In the genomic region with DNA sequence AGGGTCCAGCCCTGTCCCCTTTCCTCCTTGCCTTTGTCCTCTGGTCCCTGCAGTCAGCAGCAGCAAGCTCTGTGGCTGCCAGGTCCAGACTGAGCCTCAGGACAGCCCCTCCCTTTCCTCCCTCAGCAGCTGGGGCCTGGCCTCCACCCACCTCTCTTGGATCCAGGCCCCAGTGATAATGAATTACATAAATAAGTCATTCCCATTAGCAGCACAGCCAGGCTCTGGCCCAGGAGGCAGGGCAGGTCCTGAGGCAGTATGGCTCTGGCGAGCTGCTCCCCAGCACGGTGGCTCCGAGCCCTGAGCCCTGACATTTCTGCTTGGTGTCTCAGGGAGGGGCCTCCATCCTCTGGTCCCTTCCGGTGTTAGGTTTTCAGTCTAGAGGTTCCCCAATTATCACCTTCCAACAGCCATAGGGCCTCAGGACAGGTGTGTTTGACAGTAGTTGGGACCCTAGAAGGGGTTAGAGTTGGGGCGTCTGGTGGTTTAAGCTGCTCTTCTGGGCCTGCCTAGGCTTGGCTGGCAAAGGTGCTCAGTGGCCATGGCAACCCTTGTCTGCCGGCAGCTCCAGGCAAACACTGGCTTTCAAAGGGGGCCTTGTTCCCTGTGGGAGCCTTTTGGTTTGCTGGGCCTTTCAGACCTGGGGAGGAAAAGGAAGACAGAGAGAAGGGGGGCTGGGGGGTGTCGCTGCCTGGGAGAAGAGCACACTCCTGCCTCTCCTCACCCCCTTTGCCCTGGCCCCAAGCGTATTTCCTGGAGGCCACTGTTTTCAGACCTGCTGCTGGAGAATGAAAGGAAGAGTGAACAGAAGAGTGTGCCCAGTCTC, we compare ENCODE assay signal across 7 mouse cellular contexts. TPM values are rescaled to one million over a fixed set of nuclear protein-coding genes. Genes with fewer than 3 reads are reported as not detected.
DNase-seq lines count a peak whose midpoint lies in the region; ATAC-seq lines count a peak whose summit lies in the region.

No protein-coding gene starts in this region.

- no peaks in the 10 kb centered on the region for H3K9me3 ChIP-seq in embryonic facial prominence, embryonic 10.5 days
- no peaks in the 10 kb centered on the region for H3K9me3 ChIP-seq in midbrain, embryonic 15.5 days

- peak overlapping the region; percentile 89 for H3K27ac ChIP-seq in embryonic facial prominence, embryonic 10.5 days (replicated peaks)
- H3K27ac ChIP-seq in midbrain, embryonic 15.5 days = peak overlapping the region; percentile 89

- peak overlapping the region; percentile 2; the same call in 1 of the 2 replicates for H3K4me2 ChIP-seq in midbrain, embryonic 15.5 days

- DNase-seq in adrenal gland, postnatal 14 days = peak; percentile 82
- peak; percentile 75 for DNase-seq in embryonic facial prominence, embryonic 10.5 days (ENCODE audit: low spot score)
- peak; percentile 100 for DNase-seq in heart, adult 11 months
- peak; percentile 90 for DNase-seq in kidney, adult 11 months
- DNase-seq in left cerebral cortex, postnatal 4 days = peak; percentile 90
- DNase-seq in testis, postnatal 14 days (ENCODE audit: low spot score) = peak; percentile 72

- intact Hi-C loops in left cerebral cortex, postnatal 4 days (cut with DNase I) = no loop called here

- H3K4me1 ChIP-seq in embryonic facial prominence, embryonic 10.5 days = peaks cover 95% of the 10 kb centered on the region
- peaks cover 67% of the 10 kb centered on the region for H3K4me1 ChIP-seq in midbrain, embryonic 15.5 days

- peak overlapping the region; percentile 32 for H3K4me3 ChIP-seq in embryonic facial prominence, embryonic 10.5 days
- H3K4me3 ChIP-seq in midbrain, embryonic 15.5 days = no peak overlapping the region

- ATAC-seq in midbrain, embryonic 15.5 days (replicated peaks) = peak; percentile 91

- H3K36me3 ChIP-seq in embryonic facial prominence, embryonic 10.5 days (replicated peaks) = peaks cover 13% of the 10 kb centered on the region
- no peaks in the 10 kb centered on the region for H3K36me3 ChIP-seq in midbrain, embryonic 15.5 days (replicated peaks)

- no peak overlapping the region; the same call in 1 of the 2 replicates for H3K9ac ChIP-seq in midbrain, embryonic 15.5 days

- WGBS in embryonic facial prominence, embryonic 10.5 days = 9% methylated on average over 8 of the region's 8 CpGs
- 2% methylated on average over 8 of the region's 8 CpGs for WGBS in midbrain, embryonic 15.5 days

- no peaks in the 10 kb centered on the region for H3K27me3 ChIP-seq in embryonic facial prominence, embryonic 10.5 days (replicated peaks; ENCODE audit: low read depth, poor library complexity, severe bottlenecking)
- H3K27me3 ChIP-seq in midbrain, embryonic 15.5 days (replicated peaks) = no peaks in the 10 kb centered on the region

RNA-seq across cellular contexts. Expression of a gene that starts 21.2 kb away (rescaled TPM):
- 37.9 and 41.9 TPM in 2 replicates for total RNA-seq in adrenal gland, postnatal 14 days (2021)
- polyA plus RNA-seq in embryonic facial prominence, embryonic 10.5 days (2016; fragmentation: Nextera tagmentation; extraction: Ambion mirVana) = 20.8 and 21.9 TPM in 2 replicates
- total RNA-seq in left cerebral cortex, postnatal 4 days (2021) = 10 to 100 TPM; 65.4 to 69.7 TPM
- 50.2 and 54.6 TPM in 2 replicates for polyA plus RNA-seq in midbrain, embryonic 15.5 days (2015; fragmentation: Nextera tagmentation; extraction: Ambion mirVana)

RNA-seq across cellular contexts. Expression of a gene that starts 51.0 kb away (rescaled TPM):
- total RNA-seq in adrenal gland, postnatal 14 days (2021) = 39.8 and 42.4 TPM in 2 replicates
- polyA plus RNA-seq in embryonic facial prominence, embryonic 10.5 days (2016; fragmentation: Nextera tagmentation; extraction: Ambion mirVana) = 59.4 and 60.0 TPM in 2 replicates
- total RNA-seq in left cerebral cortex, postnatal 4 days (2021) = 10 to 100 TPM; 35.3 to 38.2 TPM
- 50.6 and 52.2 TPM in 2 replicates for polyA plus RNA-seq in midbrain, embryonic 15.5 days (2015; fragmentation: Nextera tagmentation; extraction: Ambion mirVana)
